Mouse (Mus musculus) testis, postnatal 10 days (tissue): ENCODE measurements around the gene Ppm1a.
A peak's percentile ranks its signal among the peaks of the same experiment; 100 is the strongest.

Experiments
- DNase-seq: peaks from one replicate; pipeline ENCODE4 v3.0.0; 2021; ENCODE audit warnings: low spot score

Ppm1a gene

GRCm38 (mm10) chr12:72757086-72757485 is at the start of gene Ppm1a:
Gene Ppm1a (plus strand): TSS chr12:72757455.
- DNase-seq: no peak

- DNase-seq: no peak
Observed at GRCm38 (mm10) chr12:72709981-72710380, 47.3 kb upstream of the Ppm1a start.

GRCm38 (mm10) chr12:72714896-72715295 is 42.4 kb upstream of the Ppm1a start:
- no peak for DNase-seq

- no peak for DNase-seq
Observed at GRCm38 (mm10) chr12:72715846-72716245, 41.4 kb upstream of the Ppm1a start.

- DNase-seq: no peak
Observed at GRCm38 (mm10) chr12:72719046-72719445, 38.2 kb upstream of the Ppm1a start.

- no peak for DNase-seq
Observed at GRCm38 (mm10) chr12:72719452-72720087, 37.7 kb upstream of the Ppm1a start.

DNA sequence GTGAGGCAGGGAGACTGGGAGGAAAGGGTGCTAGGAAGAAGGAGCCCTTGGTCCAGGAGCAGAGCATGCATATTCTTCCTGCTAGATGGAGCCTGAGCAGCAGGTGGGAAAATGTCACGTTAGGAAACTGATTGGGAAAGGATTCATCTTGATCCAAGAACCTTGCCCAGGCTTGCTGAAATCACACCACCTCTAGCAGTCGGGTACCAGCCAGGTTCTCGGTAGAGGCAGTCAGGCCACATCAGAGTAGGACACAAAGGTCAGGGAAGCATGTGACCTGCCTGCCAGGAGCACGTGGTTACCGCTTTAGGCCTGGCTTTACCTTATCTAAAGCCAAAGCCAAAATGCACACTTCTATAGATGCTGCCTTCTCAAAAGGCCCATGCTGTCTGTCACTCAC is 35.5 kb upstream of the Ppm1a start:
- DNase-seq: no peak

GRCm38 (mm10) chr12:72723965-72724364 is 33.3 kb upstream of the Ppm1a start:
- DNase-seq: no peak

- no peak for DNase-seq
Observed at GRCm38 (mm10) chr12:72727021-72727420, 30.2 kb upstream of the Ppm1a start.

DNA sequence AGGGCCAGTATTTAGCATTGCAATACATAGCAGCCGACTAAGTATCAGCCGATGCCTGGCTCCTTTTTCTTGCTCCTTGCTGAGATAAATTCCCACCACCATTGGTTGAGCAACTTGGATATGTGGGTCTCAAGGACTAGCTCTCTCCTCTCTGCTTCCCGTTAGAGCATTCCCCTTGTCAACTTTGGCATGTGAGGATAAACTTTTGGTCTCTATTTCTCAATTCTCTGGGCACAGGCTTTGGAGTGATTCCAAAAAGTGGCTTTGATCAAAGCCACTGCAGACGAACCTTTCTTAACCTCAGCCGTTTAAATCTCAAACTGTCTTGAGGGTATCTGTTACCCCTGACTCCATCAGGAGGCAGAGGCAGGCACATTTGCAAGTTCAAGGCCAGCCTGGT is 29.6 kb upstream of the Ppm1a start:
- no peak for DNase-seq

DNA sequence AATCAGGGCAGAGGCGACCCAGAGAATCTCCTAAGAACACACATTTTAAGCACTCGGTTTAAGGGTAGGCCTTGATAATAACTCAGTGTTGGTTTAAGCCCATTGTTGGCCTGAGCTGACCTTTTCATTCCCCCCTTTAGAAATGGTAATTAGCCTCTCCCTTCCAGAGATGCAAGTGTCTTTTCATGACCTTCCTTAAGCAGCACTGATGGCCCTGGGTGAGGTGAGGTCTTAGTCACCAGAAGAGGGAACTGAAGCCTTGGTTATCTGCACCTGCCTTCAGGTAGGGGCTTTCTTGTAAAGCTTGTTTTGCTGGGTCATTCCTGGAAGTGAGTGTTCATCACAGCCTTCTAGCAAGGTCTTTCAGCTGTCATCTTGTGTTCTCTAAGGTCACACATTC is 23.1 kb upstream of the Ppm1a start:
- DNase-seq: no peak

GRCm38 (mm10) chr12:72741176-72741575 is 16.1 kb upstream of the Ppm1a start:
- DNase-seq: no peak

GRCm38 (mm10) chr12:72744803-72745360 is 12.4 kb upstream of the Ppm1a start:
- no peak for DNase-seq

GRCm38 (mm10) chr12:72745486-72745885 is 11.8 kb upstream of the Ppm1a start:
- no peak for DNase-seq

DNA sequence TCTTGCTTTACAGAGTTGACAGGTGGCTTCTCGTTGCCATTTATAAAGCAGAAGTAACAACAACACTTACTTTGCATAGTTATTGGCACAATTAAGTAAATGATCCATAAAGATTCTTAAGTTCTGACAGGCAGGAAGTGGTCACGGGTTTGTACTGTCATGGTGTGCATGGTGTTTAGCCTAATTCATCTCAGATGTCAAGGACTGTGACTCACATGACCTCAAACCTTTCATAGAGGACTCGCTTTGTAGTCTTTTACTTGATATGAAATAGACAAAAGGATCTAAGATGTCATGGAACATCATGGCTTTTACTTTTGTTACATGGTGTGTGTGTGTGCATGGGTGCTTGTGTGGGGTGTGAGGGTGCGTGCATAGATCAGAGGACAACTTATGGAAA is 8.9 kb upstream of the Ppm1a start:
- DNase-seq: no peak

- no peak for DNase-seq
Observed at GRCm38 (mm10) chr12:72748841-72749240, 8.4 kb upstream of the Ppm1a start.

- DNase-seq: no peak
Observed at GRCm38 (mm10) chr12:72749500-72749899, 7.8 kb upstream of the Ppm1a start.

GRCm38 (mm10) chr12:72750016-72750415 is 7.2 kb upstream of the Ppm1a start:
- DNase-seq: no peak

- no peak for DNase-seq
Observed at GRCm38 (mm10) chr12:72750606-72751005, 6.6 kb upstream of the Ppm1a start.

GRCm38 (mm10) chr12:72757596-72757995 is 341 bp downstream of the Ppm1a start:
- no peak for DNase-seq

DNA sequence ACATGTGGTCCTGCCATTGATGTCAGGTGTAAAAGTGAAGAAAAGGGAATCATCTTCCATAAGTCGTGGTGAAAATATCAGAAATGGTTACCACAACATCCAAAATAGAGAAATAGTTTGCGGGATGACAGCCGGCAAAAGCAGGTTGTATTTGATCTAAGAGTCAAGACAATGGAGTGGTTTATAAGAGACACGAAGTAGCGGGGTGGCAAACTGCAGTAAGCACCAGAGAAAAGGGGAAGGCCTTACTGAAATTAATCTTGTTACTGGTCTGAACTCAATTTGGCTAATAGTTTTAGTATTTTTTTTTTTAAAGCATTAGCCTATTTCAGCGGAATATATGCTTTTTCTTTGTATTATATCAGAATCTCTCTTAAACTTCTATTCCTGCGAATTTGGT is 2.7 kb downstream of the Ppm1a start:
- no peak for DNase-seq

GRCm38 (mm10) chr12:72760376-72761229 is 3.3 kb downstream of the Ppm1a start:
- peak; percentile 98 for DNase-seq

DNA sequence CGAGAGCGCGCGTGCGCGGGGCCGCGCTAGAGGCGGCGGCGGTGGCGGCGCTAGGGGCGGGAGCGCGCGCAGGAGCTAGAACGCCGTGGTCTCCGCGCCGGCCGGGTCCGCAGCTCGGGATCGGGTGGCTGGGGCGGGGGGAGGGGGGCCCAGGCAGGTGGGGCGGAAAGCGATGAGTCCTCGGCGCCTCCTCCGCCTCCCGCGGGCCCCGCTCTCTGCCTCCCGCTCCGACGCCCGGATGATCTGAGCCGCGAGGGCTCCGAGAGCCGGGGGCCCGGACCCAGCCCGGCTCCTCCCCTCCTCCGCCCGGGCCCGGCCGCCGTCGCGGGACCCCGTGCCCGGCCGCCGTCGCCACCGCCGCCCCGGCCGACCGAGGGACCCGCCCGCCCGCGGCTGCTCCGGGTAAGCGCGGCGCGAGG is 4.0 kb downstream of the Ppm1a start:
- no peak for DNase-seq
